Mouse (Mus musculus) cerebellum, adult 8-10 months (tissue): ENCODE measurements around the gene Dll4.
A peak's percentile ranks its signal among the peaks of the same experiment; 100 is the strongest.

Experiments
- DNase-seq: peaks from one replicate; pipeline ENCODE4 v3.0.0; 2022

Gene Dll4

GRCm38 (mm10) chr2:119336002-119336401, 10.4 kb downstream of the Dll4 start:
- DNase-seq: no peak

DNA sequence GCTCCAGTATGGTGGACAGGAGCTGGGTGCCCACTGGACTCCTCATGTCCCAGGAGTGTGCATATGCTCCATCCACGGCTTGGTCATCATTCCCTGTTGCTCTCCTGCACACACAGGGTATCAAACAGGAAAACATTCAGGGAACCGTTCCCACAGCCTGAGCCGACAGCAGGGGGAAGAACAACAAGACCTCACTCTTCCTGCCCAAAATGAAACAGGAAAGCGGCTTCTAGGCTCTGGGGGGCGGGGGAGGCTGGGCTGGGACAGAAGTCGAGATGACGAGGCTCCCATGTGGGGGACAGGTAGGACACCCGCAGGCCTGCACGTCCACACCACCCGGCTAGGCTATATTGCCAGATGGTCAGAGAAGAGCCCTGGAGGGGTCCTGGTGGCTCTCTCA, 10.9 kb downstream of the Dll4 start:
- DNase-seq: no peak

DNA sequence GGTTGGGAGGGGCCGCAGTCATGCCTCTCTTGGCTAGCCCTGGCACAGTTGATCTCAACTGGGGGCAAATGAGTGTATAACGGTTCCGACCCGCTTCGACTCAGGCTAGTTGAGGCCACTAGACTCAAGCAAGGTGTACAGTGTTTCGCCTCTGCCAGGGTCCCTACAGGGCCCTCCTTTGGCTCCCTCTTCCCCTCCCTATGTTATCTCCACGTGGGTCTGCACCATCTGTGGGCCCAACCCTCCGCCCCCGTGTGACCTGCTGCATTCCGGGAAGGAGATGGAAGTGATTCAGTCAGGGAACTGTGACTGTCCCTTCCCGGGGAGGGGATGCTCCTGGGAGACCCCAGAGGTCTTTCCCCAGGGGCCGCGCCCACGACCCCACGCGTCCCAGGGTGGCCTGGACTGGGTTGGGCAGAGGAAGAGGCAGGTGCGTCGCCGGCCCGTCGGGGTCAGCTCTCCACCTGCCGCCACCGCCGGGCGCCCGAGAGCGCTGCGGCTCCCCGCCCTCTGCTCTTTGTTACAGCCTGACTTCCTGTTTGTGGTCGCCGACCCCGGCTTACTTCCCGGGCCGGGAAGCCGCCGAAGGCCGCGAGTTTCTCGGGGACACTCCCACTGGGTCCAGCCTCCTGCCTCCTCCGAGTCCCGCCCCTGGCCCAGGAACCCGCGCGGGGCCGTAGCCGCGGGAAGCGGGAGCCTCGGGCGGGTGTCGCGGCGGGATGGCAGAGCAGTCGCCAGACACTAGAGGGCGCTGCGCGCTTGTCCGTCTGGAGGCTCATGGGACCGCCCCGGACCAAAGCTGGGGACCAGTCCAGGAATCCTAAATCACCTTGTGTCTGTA, 12.1 kb downstream of the Dll4 start:
- peak; percentile 93 for DNase-seq

GRCm38 (mm10) chr2:119344537-119345138, 19.1 kb downstream of the Dll4 start:
- no peak for DNase-seq

GRCm38 (mm10) chr2:119350555-119351486, 25.2 kb downstream of the Dll4 start, which contains the start of gene Chac1:
Chac1 (plus strand) TSS chr2:119351229.
- peak; percentile 94 for DNase-seq

- DNase-seq: no peak
Measured at GRCm38 (mm10) chr2:119353707-119354106, 28.1 kb downstream of the Dll4 start.

- DNase-seq: peak; percentile 87
Measured at GRCm38 (mm10) chr2:119355089-119355488, 29.5 kb downstream of the Dll4 start.

GRCm38 (mm10) chr2:119355651-119356050, 30.1 kb downstream of the Dll4 start:
- peak; percentile 85 for DNase-seq

DNA sequence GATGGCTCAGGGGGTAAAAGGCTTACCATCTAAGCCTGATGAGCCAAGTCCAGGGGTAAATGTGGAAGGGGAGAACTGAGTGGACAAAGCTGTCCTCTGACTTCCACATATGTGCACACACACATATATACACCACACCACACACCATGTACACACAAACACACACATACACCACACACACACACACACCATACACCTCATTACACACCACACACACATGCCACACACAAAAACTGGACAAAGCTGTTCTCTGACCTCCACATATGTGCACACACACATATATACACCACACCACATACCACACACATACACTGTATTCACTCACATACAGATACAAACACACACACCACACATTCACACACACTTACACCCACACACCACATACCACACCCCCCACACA, 30.7 kb downstream of the Dll4 start:
- no peak for DNase-seq

GRCm38 (mm10) chr2:119356805-119357204, 31.2 kb downstream of the Dll4 start:
- no peak for DNase-seq

DNA sequence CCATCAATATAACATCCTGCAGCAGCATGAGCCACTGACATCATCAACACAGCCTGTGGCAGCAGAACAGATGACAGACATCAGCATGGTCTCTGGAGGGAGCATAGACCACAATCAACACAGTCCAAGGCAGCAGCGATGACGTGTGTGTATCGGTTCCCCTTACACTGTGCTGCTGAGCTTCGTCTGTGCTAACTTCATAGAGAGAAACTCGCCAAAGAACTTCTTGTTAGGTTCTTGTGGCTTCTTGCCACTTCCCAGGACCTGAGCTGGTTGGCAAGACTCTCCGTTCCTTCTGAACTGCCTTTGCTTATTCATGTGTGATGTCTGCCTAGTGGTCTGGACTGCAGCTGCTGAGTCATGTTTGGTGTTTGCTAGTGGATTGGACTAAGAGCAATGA, 32.7 kb downstream of the Dll4 start:
- DNase-seq: no peak

DNA sequence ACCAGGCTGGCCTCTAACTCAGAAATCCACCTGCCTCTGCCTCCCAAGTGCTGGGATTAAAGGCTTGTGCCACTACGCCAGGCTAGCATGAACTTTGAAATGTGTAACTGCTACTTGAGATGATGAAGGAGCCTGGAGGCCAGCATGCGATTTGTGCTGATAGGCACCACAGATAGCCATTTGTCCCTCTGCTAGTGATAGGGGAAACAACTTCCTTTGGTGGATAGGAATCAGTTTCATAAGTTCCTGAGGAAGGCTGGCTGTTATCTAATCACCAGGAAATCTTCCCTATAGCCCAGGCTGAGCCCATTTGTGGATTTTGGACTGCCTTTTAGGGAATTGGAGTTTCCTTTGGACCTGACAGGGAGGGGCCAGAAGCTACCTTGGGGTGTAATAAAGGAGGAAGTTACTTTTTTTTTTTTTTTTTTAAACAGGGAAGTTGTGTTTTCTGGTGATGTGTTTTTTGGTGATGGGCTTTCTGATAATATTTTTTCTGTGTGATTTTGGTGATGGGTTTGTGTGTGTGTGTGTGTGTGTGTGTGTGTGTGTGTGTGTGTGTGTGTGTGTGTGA, 34.2 kb downstream of the Dll4 start:
- DNase-seq: no peak

- no peak for DNase-seq
Measured at GRCm38 (mm10) chr2:119364969-119365368, 39.4 kb downstream of the Dll4 start.

DNA sequence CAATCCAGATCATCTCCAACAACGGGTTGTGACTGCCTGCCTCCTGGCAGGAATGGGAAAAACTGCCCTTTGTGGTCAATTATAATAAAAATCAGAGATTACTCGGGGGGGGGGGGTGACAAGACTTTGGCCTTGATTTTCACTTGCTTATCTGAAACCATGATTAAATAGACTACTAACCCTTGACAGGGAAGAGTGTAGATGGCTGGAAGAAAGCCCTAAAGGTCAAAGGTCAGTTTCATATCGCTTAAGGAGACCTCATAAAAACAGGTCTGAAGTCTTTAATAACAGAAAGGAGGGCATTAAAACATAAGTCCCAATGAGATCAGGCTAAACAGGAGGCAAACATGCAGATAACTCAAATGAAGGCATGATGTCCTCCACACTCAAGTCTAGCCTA, 41.8 kb downstream of the Dll4 start:
- DNase-seq: no peak

DNA sequence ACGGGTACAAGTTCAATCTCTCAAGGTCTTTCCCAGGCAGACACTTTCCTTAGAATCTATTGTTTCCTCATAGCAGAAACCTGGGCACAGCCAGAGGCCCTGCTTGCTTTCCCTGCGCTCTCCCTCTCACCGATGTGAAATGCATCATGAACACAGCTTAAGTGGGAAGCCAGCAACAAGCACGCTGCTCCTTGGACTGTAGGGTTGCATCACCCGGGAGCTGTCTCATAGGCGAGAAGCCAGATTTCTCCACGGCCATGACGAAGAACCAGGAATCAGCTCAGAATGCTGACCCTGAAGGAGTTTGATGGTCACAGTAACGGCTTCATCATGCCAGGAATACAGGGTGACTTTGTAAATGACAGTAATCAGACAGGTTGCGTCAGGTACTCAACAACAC, 44.5 kb downstream of the Dll4 start:
- DNase-seq: no peak

GRCm38 (mm10) chr2:119377286-119377685, 51.7 kb downstream of the Dll4 start:
- DNase-seq: no peak

- no peak for DNase-seq
Measured at GRCm38 (mm10) chr2:119377826-119378225, 52.2 kb downstream of the Dll4 start.

DNA sequence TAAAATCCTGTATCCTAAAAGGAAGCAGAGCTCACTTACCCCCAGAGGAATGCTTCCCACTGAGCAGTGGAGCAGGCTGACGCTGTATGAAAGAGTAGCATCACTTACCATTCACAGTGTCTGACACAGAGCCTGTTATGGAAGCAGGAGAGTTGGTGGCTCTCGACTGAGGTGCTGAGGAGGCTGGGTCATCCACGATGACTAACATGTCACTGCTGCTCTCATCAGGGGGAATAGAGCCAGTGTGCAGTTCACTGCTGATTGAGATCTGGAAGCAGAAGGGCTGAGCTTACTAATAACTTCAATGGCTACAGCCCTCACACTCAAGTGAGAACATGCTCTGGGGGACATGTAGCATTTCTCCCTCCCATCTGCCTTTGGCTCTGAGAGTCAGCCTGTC, 53.9 kb downstream of the Dll4 start:
- DNase-seq: no peak
